12 mouse cellular contexts compared by ENCODE assay signal in the genomic region with DNA sequence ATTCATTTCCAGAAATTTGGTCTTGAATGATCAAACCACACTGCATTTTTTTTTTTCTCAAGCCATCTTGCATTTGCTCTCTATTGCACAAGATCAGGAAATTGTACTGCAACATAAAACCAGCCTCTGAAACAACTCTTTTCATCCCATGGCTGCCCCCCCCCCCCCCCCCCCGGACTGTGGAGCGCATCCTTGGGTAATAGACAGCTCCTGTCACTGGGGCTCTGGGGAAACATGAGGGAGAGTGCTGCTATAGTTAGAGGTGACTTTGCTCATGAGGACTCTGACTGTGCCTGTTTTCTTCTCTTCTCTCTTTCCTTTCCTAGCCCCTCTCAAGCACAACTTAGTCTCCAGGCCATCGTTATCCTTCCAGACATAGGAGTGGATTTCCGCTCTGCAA.
DNase-seq lines count a peak whose midpoint lies in the region; ATAC-seq and TF ChIP-seq lines count a peak whose summit lies in the region.
"Had no signal": no experiment of that assay in that cellular context is flagged by ENCODE, and none has a peak within 500 bp of the region (broad histone marks: within the 10 kb centered on the region; RNA-seq: fewer than 3 reads in every experiment).

No protein-coding gene starts in this region.

- DNase-seq in embryonic facial prominence, embryonic 14.5 days (ENCODE audit: low spot score), result no peak
- DNase-seq in embryonic facial prominence, embryonic 10.5 days (ENCODE audit: low spot score), result no peak
- DNase-seq in hindbrain, embryonic 11.5 days (ENCODE audit: low spot score), result no peak
- DNase-seq in hindbrain, embryonic 10.5 days (ENCODE audit: low spot score), result no peak
- peak; percentile 81 for DNase-seq in 416B (ENCODE audit: low read depth)
- DNase-seq in hindbrain, postnatal 0 days (ENCODE audit: low spot score), result no peak
- DNase-seq in cerebellum, adult 8-10 months, result no peak
- no peak for DNase-seq in thymus, postnatal 14 days
- DNase-seq: cerebellum, adult 18-20 months; gastrocnemius, postnatal 25 days; kidney, adult 11 months had no signal

- H3K4me2 ChIP-seq in embryonic facial prominence, embryonic 14.5 days (ENCODE audit: low read depth, low read length), result no peak overlapping the region
- no peak overlapping the region for H3K4me2 ChIP-seq in hindbrain, embryonic 11.5 days (replicated peaks; ENCODE audit: low read depth, low read length)
- no peak overlapping the region for H3K4me2 ChIP-seq in hindbrain, postnatal 0 days (ENCODE audit: low read depth, low read length)
- H3K4me2 ChIP-seq: liver, embryonic 15.5 days had no signal

- no peak overlapping the region for H3K9ac ChIP-seq in embryonic facial prominence, embryonic 14.5 days (ENCODE audit: low read depth, low read length)
- no peak overlapping the region for H3K9ac ChIP-seq in hindbrain, embryonic 11.5 days (ENCODE audit: low read depth, low read length)
- H3K9ac ChIP-seq in hindbrain, postnatal 0 days (replicated peaks; ENCODE audit: low read length), result no peak overlapping the region
- H3K9ac ChIP-seq: liver, embryonic 15.5 days had no signal

- peak overlapping the region; percentile 33; the same call in 1 of the 2 replicates for H3K27ac ChIP-seq in embryonic facial prominence, embryonic 14.5 days (replicated peaks; ENCODE audit: low read depth, low read length)
- H3K27ac ChIP-seq in embryonic facial prominence, embryonic 10.5 days (replicated peaks), result no peak overlapping the region
- no peak overlapping the region for H3K27ac ChIP-seq in hindbrain, embryonic 11.5 days (ENCODE audit: low read depth, low read length)
- no peak overlapping the region for H3K27ac ChIP-seq in hindbrain, embryonic 10.5 days
- H3K27ac ChIP-seq in hindbrain, postnatal 0 days, result peak overlapping the region; percentile 33; the same call in 1 of the 2 replicates
- H3K27ac ChIP-seq: liver, embryonic 15.5 days had no signal

- TF ChIP-seq CTCF in hindbrain, postnatal 0 days (IDR thresholded peaks at IDR 0.05; ENCODE audit: low read depth), result no peak

- no peak for ATAC-seq in embryonic facial prominence, embryonic 14.5 days (ENCODE audit: low read depth)
- 0 out of 2 replicates have a peak, but pooled peaks have one; percentile 25 for ATAC-seq in hindbrain, embryonic 11.5 days (ENCODE audit: low FRiP score)
- no peak for ATAC-seq in hindbrain, postnatal 0 days

- peaks cover 5% of the 10 kb centered on the region for H3K4me1 ChIP-seq in embryonic facial prominence, embryonic 14.5 days (ENCODE audit: control insufficient read depth, insufficient read depth, low read length)
- peaks cover 6% of the 10 kb centered on the region for H3K4me1 ChIP-seq in embryonic facial prominence, embryonic 10.5 days
- H3K4me1 ChIP-seq in hindbrain, embryonic 11.5 days (replicated peaks; ENCODE audit: control insufficient read depth, insufficient read depth, low read length), result 0 out of 2 replicates have a peak, but pooled peaks cover 3% of the 10 kb centered on the region
- peaks cover 12% of the 10 kb centered on the region for H3K4me1 ChIP-seq in hindbrain, embryonic 10.5 days (replicated peaks)
- 0 out of 2 replicates have a peak, but pooled peaks cover 11% of the 10 kb centered on the region for H3K4me1 ChIP-seq in hindbrain, postnatal 0 days (ENCODE audit: insufficient read depth, low read length)
- H3K4me1 ChIP-seq: liver, embryonic 15.5 days had no signal

- H3K27me3 ChIP-seq in embryonic facial prominence, embryonic 14.5 days (replicated peaks; ENCODE audit: control insufficient read depth, insufficient read depth, low read length), result no peaks in the 10 kb centered on the region
- no peaks in the 10 kb centered on the region for H3K27me3 ChIP-seq in embryonic facial prominence, embryonic 10.5 days (replicated peaks; ENCODE audit: low read depth, poor library complexity, severe bottlenecking)
- no peaks in the 10 kb centered on the region for H3K27me3 ChIP-seq in hindbrain, embryonic 11.5 days (ENCODE audit: control insufficient read depth, insufficient read depth, low read length)
- H3K27me3 ChIP-seq in hindbrain, embryonic 10.5 days (ENCODE audit: insufficient read depth, poor library complexity, severe bottlenecking), result no peaks in the 10 kb centered on the region
- H3K27me3 ChIP-seq in hindbrain, postnatal 0 days (ENCODE audit: insufficient read depth, low read length), result no peaks in the 10 kb centered on the region
- H3K27me3 ChIP-seq: liver, embryonic 15.5 days had no signal

- WGBS in embryonic facial prominence, embryonic 14.5 days, result 65% methylated on average over 4 of the region's 4 CpGs
- 69% methylated on average over 4 of the region's 4 CpGs for WGBS in embryonic facial prominence, embryonic 10.5 days
- 85% methylated on average over 2 of the region's 4 CpGs for WGBS in hindbrain, embryonic 11.5 days
- 72% methylated on average over 4 of the region's 4 CpGs for WGBS in hindbrain, embryonic 10.5 days
- WGBS in hindbrain, postnatal 0 days, result 67% methylated on average over 2 of the region's 4 CpGs

- no peaks in the 10 kb centered on the region for H3K36me3 ChIP-seq in embryonic facial prominence, embryonic 14.5 days (ENCODE audit: control insufficient read depth, insufficient read depth, low read length)
- H3K36me3 ChIP-seq in embryonic facial prominence, embryonic 10.5 days (replicated peaks), result peaks cover 4% of the 10 kb centered on the region
- H3K36me3 ChIP-seq in hindbrain, embryonic 11.5 days (ENCODE audit: control insufficient read depth, insufficient read depth, low read length), result no peaks in the 10 kb centered on the region
- H3K36me3 ChIP-seq in hindbrain, embryonic 10.5 days, result 0 out of 2 replicates have a peak, but pooled peaks cover 7% of the 10 kb centered on the region
- no peaks in the 10 kb centered on the region for H3K36me3 ChIP-seq in hindbrain, postnatal 0 days (ENCODE audit: insufficient read depth, low read length)
- H3K36me3 ChIP-seq: liver, embryonic 15.5 days had no signal

- no peak overlapping the region for H3K4me3 ChIP-seq in embryonic facial prominence, embryonic 14.5 days (ENCODE audit: low read depth, low read length)
- H3K4me3 ChIP-seq in embryonic facial prominence, embryonic 10.5 days, result no peak overlapping the region
- no peak overlapping the region for H3K4me3 ChIP-seq in hindbrain, embryonic 11.5 days (ENCODE audit: low read depth, low read length)
- no peak overlapping the region for H3K4me3 ChIP-seq in hindbrain, embryonic 10.5 days
- no peak overlapping the region for H3K4me3 ChIP-seq in hindbrain, postnatal 0 days (ENCODE audit: low read length)
- H3K4me3 ChIP-seq: liver, embryonic 15.5 days had no signal

- H3K9me3 ChIP-seq in embryonic facial prominence, embryonic 14.5 days (ENCODE audit: control insufficient read depth, low read length), result no peaks in the 10 kb centered on the region
- no peaks in the 10 kb centered on the region for H3K9me3 ChIP-seq in embryonic facial prominence, embryonic 10.5 days
- H3K9me3 ChIP-seq in hindbrain, embryonic 11.5 days (ENCODE audit: control insufficient read depth, low read length), result no peaks in the 10 kb centered on the region
- no peaks in the 10 kb centered on the region for H3K9me3 ChIP-seq in hindbrain, embryonic 10.5 days
- H3K9me3 ChIP-seq in hindbrain, postnatal 0 days (ENCODE audit: low read length), result no peaks in the 10 kb centered on the region
- H3K9me3 ChIP-seq: liver, embryonic 15.5 days had no signal

Comparison
In these comparisons a context has a peak if more than half of its experiments do, and no peak if none do; other contexts are left out.
1. H3K27ac ChIP-seq: peak in embryonic facial prominence, embryonic 14.5 days (single experiment) and hindbrain, postnatal 0 days (single experiment); none in embryonic facial prominence, embryonic 10.5 days (single experiment), hindbrain, embryonic 11.5 days (single experiment) and hindbrain, embryonic 10.5 days (single experiment).